ENCODE assay signal across 23 mouse cellular contexts in the genomic region with DNA sequence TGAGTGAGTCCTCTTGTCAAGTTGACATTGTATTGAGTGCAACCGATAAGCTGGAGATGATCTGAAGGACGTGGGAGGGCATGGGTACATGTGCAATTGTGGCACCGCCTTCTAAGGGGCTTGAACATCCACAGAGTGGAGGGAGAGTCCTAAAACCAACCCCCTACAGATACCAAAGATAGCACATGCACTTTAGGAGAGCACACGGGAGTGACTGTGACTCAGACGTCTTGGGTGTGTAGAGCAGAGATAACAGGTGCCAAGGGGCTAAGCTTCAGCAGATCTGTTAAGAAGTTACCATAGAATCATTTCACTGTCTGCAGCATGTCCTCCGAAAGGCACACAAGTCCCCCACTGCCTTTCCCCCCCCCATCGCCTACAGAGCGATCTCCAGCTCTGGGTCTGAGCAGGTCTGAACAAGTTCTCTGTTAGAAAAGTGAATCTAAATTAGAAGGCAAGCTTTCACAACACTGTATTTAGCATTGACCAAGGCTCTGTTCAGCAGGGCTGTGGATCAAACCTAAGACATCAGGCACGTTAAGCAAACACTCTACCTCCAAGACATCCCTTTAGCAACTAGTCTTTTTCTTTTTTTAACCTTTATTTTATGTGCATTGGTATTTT. TPM values are rescaled to one million over a fixed set of nuclear protein-coding genes. Genes with fewer than 3 reads are reported as not detected.
A peak's percentile ranks its signal among the peaks of the same experiment; 100 is the strongest.
DNase-seq lines count a peak whose midpoint lies in the region; ATAC-seq lines count a peak whose summit lies in the region.
"Had no signal": no experiment of that assay in that cellular context is flagged by ENCODE, and none has a peak within 500 bp of the region (broad histone marks: within the 10 kb centered on the region; RNA-seq: fewer than 3 reads in every experiment).

No protein-coding gene starts in this region.

- H3K36me3 ChIP-seq in liver, embryonic 12.5 days, result no peaks in the 10 kb centered on the region
- no peaks in the 10 kb centered on the region for H3K36me3 ChIP-seq in liver, embryonic 15.5 days (replicated peaks)
- H3K36me3 ChIP-seq in midbrain, embryonic 15.5 days (replicated peaks), result no peaks in the 10 kb centered on the region
- H3K36me3 ChIP-seq: embryonic facial prominence, embryonic 13.5 days; forebrain, embryonic 10.5 days; heart, embryonic 12.5 days; hindbrain, embryonic 12.5 days had no signal

- no peak overlapping the region for H3K27ac ChIP-seq in liver, embryonic 12.5 days
- H3K27ac ChIP-seq in liver, embryonic 15.5 days (replicated peaks), result no peak overlapping the region
- no peak overlapping the region for H3K27ac ChIP-seq in midbrain, embryonic 15.5 days
- H3K27ac ChIP-seq: embryonic facial prominence, embryonic 13.5 days; forebrain, embryonic 10.5 days; hindbrain, embryonic 12.5 days had no signal

- peaks cover 28% of the 10 kb centered on the region for H3K27me3 ChIP-seq in liver, embryonic 12.5 days (replicated peaks)
- peaks cover 21% of the 10 kb centered on the region for H3K27me3 ChIP-seq in liver, embryonic 15.5 days
- no peaks in the 10 kb centered on the region for H3K27me3 ChIP-seq in midbrain, embryonic 15.5 days (replicated peaks)
- H3K27me3 ChIP-seq: embryonic facial prominence, embryonic 13.5 days; hindbrain, embryonic 12.5 days had no signal

- DNase-seq in liver, result no peak
- peak; percentile 42 for DNase-seq in c-Kit-positive CD71-positive TER-119-negative erythroid progenitor cells, embryonic 14.5 days (ENCODE audit: low read depth)
- DNase-seq in left cerebral cortex, adult 11 months (ENCODE audit: low spot score), result no peak
- DNase-seq in gastrocnemius, postnatal 14 days, result no peak
- DNase-seq: adrenal gland, postnatal 14 days; cerebellum, adult 2 months; cerebellum, postnatal 25 days; gastrocnemius, postnatal 25 days; heart, postnatal 4 days had no signal

- peaks cover 24% of the 10 kb centered on the region for H3K4me1 ChIP-seq in liver, embryonic 12.5 days
- peaks cover 22% of the 10 kb centered on the region for H3K4me1 ChIP-seq in liver, embryonic 15.5 days (replicated peaks)
- peaks cover 8% of the 10 kb centered on the region for H3K4me1 ChIP-seq in midbrain, embryonic 15.5 days

- H3K9ac ChIP-seq in liver, embryonic 12.5 days, result no peak overlapping the region
- H3K9ac ChIP-seq in liver, embryonic 15.5 days, result no peak overlapping the region
- H3K9ac ChIP-seq in midbrain, embryonic 15.5 days, result no peak overlapping the region
- H3K9ac ChIP-seq: embryonic facial prominence, embryonic 13.5 days; heart, embryonic 12.5 days; hindbrain, embryonic 12.5 days had no signal

- H3K4me3 ChIP-seq in liver, embryonic 12.5 days, result no peak overlapping the region
- no peak overlapping the region for H3K4me3 ChIP-seq in liver, embryonic 15.5 days (replicated peaks)
- no peak overlapping the region for H3K4me3 ChIP-seq in midbrain, embryonic 15.5 days
- H3K4me3 ChIP-seq: embryonic facial prominence, embryonic 13.5 days; forebrain, embryonic 10.5 days; heart, embryonic 12.5 days; hindbrain, embryonic 12.5 days had no signal

- WGBS in liver, embryonic 12.5 days (ENCODE audit: insufficient replicate concordance), result 36% methylated on average over 9 of the region's 9 CpGs
- whole genome bisulfite sequencing in liver, embryonic 15.5 days (ENCODE audit: insufficient replicate concordance), result 25% methylated on average over 9 of the region's 9 CpGs
- WGBS in midbrain, embryonic 15.5 days, result 86% methylated on average over 9 of the region's 9 CpGs

- intact Hi-C loops in gastrocnemius, postnatal 14 days (cut with DNase I; ENCODE audit: low total_unique reads), result no loop called here

- ATAC-seq in liver, embryonic 12.5 days, result peak; percentile 65
- peak; percentile 77 for ATAC-seq in liver, embryonic 15.5 days (ENCODE audit: insufficient read depth)
- no peak for ATAC-seq in midbrain, embryonic 15.5 days (replicated peaks)
- ATAC-seq: activated CD4-positive, CD25-positive, alpha-beta regulatory T cell, adult 4 months; forebrain, embryonic 16.5 days; hindbrain, embryonic 16.5 days; inflammation-experienced regulatory T-cells, adult 6 months; intestine, postnatal 0 days; Patski had no signal

- H3K4me2 ChIP-seq in liver, embryonic 12.5 days, result peak overlapping the region; percentile 13; the same call in 1 of the 2 replicates
- no peak overlapping the region for H3K4me2 ChIP-seq in liver, embryonic 15.5 days
- no peak overlapping the region for H3K4me2 ChIP-seq in midbrain, embryonic 15.5 days
- H3K4me2 ChIP-seq: embryonic facial prominence, embryonic 13.5 days; heart, embryonic 12.5 days; hindbrain, embryonic 12.5 days had no signal

- H3K9me3 ChIP-seq in liver, embryonic 12.5 days (replicated peaks), result no peaks in the 10 kb centered on the region
- no peaks in the 10 kb centered on the region for H3K9me3 ChIP-seq in liver, embryonic 15.5 days (replicated peaks)
- no peaks in the 10 kb centered on the region for H3K9me3 ChIP-seq in midbrain, embryonic 15.5 days
- H3K9me3 ChIP-seq: embryonic facial prominence, embryonic 13.5 days; forebrain, embryonic 10.5 days; heart, embryonic 12.5 days; hindbrain, embryonic 12.5 days had no signal

RNA-seq across cellular contexts. Expression of a gene that starts 27.3 kb away (rescaled TPM):
- polyA plus RNA-seq in liver, embryonic 12.5 days (2016; fragmentation: Nextera tagmentation; extraction: Ambion mirVana), result 0.06 and 0.17 TPM in 2 replicates
- polyA plus RNA-seq in liver, embryonic 15.5 days (2015; fragmentation: Nextera tagmentation; extraction: Ambion mirVana), result 0.07 and 0.20 TPM in 2 replicates
- 4.5 and 5.7 TPM in 2 replicates for polyA plus RNA-seq in midbrain, embryonic 15.5 days (2015; fragmentation: Nextera tagmentation; extraction: Ambion mirVana)
- total RNA-seq in gastrocnemius, postnatal 14 days (2021), result under 1 TPM; 0.06 to 0.07 TPM

RNA-seq across cellular contexts. Expression of a gene that starts 38.4 kb away (rescaled TPM):
- polyA plus RNA-seq in liver, embryonic 12.5 days (2016; fragmentation: Nextera tagmentation; extraction: Ambion mirVana), result 1.7 and 2.3 TPM in 2 replicates
- 0.50 and 0.58 TPM in 2 replicates for polyA plus RNA-seq in liver, embryonic 15.5 days (2015; fragmentation: Nextera tagmentation; extraction: Ambion mirVana)
- polyA plus RNA-seq in midbrain, embryonic 15.5 days (2015; fragmentation: Nextera tagmentation; extraction: Ambion mirVana), result 178 and 188 TPM in 2 replicates
- 1 to 10 TPM in 1 of 2 experiments, under 1 TPM in 1; 0.71 to 1.3 TPM for total RNA-seq in gastrocnemius, postnatal 14 days (2021)
- total RNA-seq: granulocyte monocyte progenitor cell, adult 5-6 weeks had no signal

RNA-seq across cellular contexts. Expression of a gene that starts 58.4 kb away (rescaled TPM):
- 24.3 and 27.1 TPM in 2 replicates for polyA plus RNA-seq in liver, embryonic 12.5 days (2016; fragmentation: Nextera tagmentation; extraction: Ambion mirVana)
- 15.9 and 16.9 TPM in 2 replicates for polyA plus RNA-seq in liver, embryonic 15.5 days (2015; fragmentation: Nextera tagmentation; extraction: Ambion mirVana)
- 21.4 and 23.2 TPM in 2 replicates for polyA plus RNA-seq in midbrain, embryonic 15.5 days (2015; fragmentation: Nextera tagmentation; extraction: Ambion mirVana)
- total RNA-seq in gastrocnemius, postnatal 14 days (2021), result 1 to 10 TPM; 3.5 to 4.0 TPM

RNA-seq across cellular contexts. Expression of a gene that starts 58.5 kb away (rescaled TPM):
- 110 TPM in 2 replicates for polyA plus RNA-seq in liver, embryonic 12.5 days (2016; fragmentation: Nextera tagmentation; extraction: Ambion mirVana)
- polyA plus RNA-seq in liver, embryonic 15.5 days (2015; fragmentation: Nextera tagmentation; extraction: Ambion mirVana), result 62.4 and 63.8 TPM in 2 replicates
- polyA plus RNA-seq in midbrain, embryonic 15.5 days (2015; fragmentation: Nextera tagmentation; extraction: Ambion mirVana), result 60.4 and 70.1 TPM in 2 replicates
- total RNA-seq in gastrocnemius, postnatal 14 days (2021), result 10 to 100 TPM; 15.2 to 22.7 TPM

Comparison
In these comparisons a context has a peak if more than half of its experiments do, and no peak if none do; other contexts are left out.
1. RNA of a gene that starts 38.4 kb away (polyA plus RNA-seq): 178 to 188 TPM in midbrain, embryonic 15.5 days; 1.7 to 2.3 TPM in liver, embryonic 12.5 days and 0.50 to 0.58 TPM in liver, embryonic 15.5 days; every median in the first group is over 10 times any median in the second.